Mouse (Mus musculus) skeletal muscle tissue, postnatal 0 days (tissue): ENCODE results near the gene Tmed11. TPM values are rescaled to one million over a fixed set of nuclear protein-coding genes. Genes with fewer than 3 reads are reported as not detected.

ENCODE experiments used
- polyA plus RNA-seq: library from polyadenylated mRNA; unstranded; fragments of >200 nt; fragmentation: Nextera tagmentation; extraction: Ambion mirVana; gene quantifications from 2 replicates; pipeline ENCODE4 v1.2.1, GENCODE M21; 2015

Gene Tmed11
- polyA plus RNA-seq = not detected in 2 replicates

GRCm38 (mm10) chr5:108795263-108795662 is at the start of gene Tmed11:
Gene Tmed11 (minus strand): TSS chr5:108795363.

GRCm38 (mm10) chr5:108808750-108809149 is 13.6 kb upstream of the Tmed11 start, which contains the start of gene Vmn2r8:
Gene Vmn2r8 (minus strand): TSS chr5:108808850.

GRCm38 (mm10) chr5:108774630-108775306 is 20.4 kb downstream of the Tmed11 start, which contains the start of gene Rnf212:
Gene Rnf212 (minus strand): TSS chr5:108774982.

Other genes with a start within 250 kb of the Tmed11 start
- gene Cplx1, start 245.3 kb downstream of the Tmed11 start, polyA plus RNA-seq = 0.11 and 0.21 TPM in 2 replicates
- gene Gak, start 165.6 kb downstream of the Tmed11 start, polyA plus RNA-seq = 16.2 and 16.5 TPM in 2 replicates
- gene Tmem175, start 165.6 kb downstream of the Tmed11 start, polyA plus RNA-seq = 14.6 and 15.1 TPM in 2 replicates
- 13.5 and 15.5 TPM in 2 replicates for gene Idua, start 135.0 kb downstream of the Tmed11 start, polyA plus RNA-seq
- gene Dgkq, start 125.7 kb downstream of the Tmed11 start, polyA plus RNA-seq = 2.9 and 3.0 TPM in 2 replicates
- gene Slc26a1, start 119.8 kb downstream of the Tmed11 start, polyA plus RNA-seq = 0.15 and 0.21 TPM in 2 replicates
- 117 and 158 TPM in 2 replicates for gene Fgfrl1, start 103.0 kb downstream of the Tmed11 start, polyA plus RNA-seq
- not detected in 2 replicates for gene Rnf212, start 20.4 kb downstream of the Tmed11 start, polyA plus RNA-seq
- gene Vmn2r8, start 13.5 kb upstream of the Tmed11 start, polyA plus RNA-seq = not detected in 2 replicates
- gene Vmn2r9, start 57.2 kb upstream of the Tmed11 start, polyA plus RNA-seq = not detected in 2 replicates
- not detected in 2 replicates for gene Vmn2r10, start 211.2 kb upstream of the Tmed11 start, polyA plus RNA-seq